Mouse (Mus musculus) left cerebral cortex, adult 2 months (tissue): ENCODE data around the gene Plekha7. TPM values are rescaled to one million over a fixed set of nuclear protein-coding genes. Genes with fewer than 3 reads are reported as not detected.

Experiments
- DNase-seq, 2 experiments: peaks; one replicate each; pipeline ENCODE4 v3.0.0; 2021 to 2022; ENCODE audit warnings: low spot score in 2 of 2, mixed read lengths in 1 of 2; ENCODE audit errors: extremely low spot score in 1 of 2
- H3K27ac ChIP-seq: fragments of 200-600 bp; 2 replicates; pipeline ENCODE4 v1.8.1; 2022
- H3K4me3 ChIP-seq: fragments of 200-600 bp; 2 replicates; pipeline ENCODE4 v1.8.1; 2022
- CTCF ChIP-seq: fragments of 200-600 bp; IDR thresholded peaks from 2 replicates; pipeline ENCODE4 v1.8.1; 2022; ENCODE audit warnings: antibody characterized with exemption, mild to moderate bottlenecking, moderate library complexity
- intact Hi-C: fragments of 180-260 bp; cut with DNase I; formaldehyde crosslinking; loops from one replicate; pipeline ENCODE4 v1.15.1; 2025
- total RNA-seq, 2 experiments: library from RNA; stranded (reverse); gene quantifications; 2 replicates each; pipeline ENCODE4 v1.2.3; 2021

Plekha7 gene
- total RNA-seq, 2 experiments from 2014 or later: 25.5 to 31.0 TPM

DNA sequence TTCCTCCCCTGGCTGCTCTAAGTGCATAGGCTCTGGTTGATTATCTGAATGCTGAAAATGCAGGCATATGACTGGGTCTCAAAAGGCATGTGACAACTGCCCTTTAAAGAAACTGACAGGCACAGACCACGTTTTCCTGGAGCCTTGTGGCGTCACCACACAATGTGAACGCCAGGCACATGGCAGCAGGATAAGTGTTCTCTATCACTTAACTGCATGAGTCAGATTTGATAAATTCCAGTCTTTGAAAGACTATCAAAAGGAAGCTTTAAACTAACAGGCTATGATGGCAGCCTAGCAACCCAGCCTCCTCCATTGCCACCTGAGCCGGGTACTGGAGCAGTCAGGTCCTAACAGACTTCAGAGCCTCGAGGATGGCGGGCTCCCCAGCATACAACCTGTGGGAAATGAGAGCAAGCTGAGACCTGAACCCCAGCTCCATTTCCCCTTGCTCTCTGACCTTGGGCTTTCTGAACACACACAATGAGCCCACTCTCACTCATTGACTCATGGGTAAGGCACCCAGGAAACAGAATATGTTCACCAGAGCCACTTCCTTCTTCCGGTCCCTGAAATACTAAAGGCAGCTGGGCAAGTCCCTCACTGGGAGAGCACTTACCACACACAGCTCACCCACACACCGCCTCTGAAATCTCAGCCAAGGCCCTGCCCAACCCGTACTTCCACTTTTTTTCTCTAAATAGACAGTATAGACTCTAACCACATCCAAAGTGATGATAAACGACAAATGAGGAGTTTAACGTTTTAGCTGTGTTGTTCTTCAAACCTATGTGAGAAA lies 77.2 kb downstream of the Plekha7 start:
- no peak for DNase-seq
- no peak overlapping the region for H3K4me3 ChIP-seq
- H3K27ac ChIP-seq: no peak overlapping the region
- intact Hi-C loops: no loop called here
- no peak for TF ChIP-seq CTCF

- Histone ChIP-seq H3K27ac (no peak overlapping the region), H3K4me3 (no peak overlapping the region)
- no peak for TF ChIP-seq CTCF
- no peak for DNase-seq
- intact Hi-C loops: no loop called here
These were observed 81.3 kb downstream of the Plekha7 start for GRCm38 (mm10) chr7:116226877-116227282.

DNA sequence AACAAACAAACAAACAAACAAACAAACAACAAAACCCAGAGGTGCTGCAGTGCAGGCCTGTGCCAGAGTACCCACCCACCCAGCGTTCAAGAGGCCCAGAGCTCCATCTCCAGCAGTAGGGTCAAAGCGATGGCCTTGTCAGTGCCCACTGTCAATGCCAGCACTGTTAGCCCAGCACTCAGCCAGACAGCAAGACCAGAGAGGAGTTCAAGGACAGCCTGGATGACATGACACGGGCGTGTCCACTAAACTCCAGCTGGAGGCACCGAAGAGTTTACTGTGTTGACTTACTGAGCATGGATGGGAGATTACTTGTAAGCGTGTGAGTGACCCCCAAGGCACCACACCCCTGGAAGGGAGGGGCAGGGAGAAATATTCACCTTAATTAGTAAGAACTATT lies 81.9 kb downstream of the Plekha7 start:
- TF ChIP-seq CTCF: no peak
- Histone ChIP-seq H3K27ac (no peak overlapping the region), H3K4me3 (no peak overlapping the region)
- intact Hi-C loops: no loop called here
- no peak for DNase-seq

DNA sequence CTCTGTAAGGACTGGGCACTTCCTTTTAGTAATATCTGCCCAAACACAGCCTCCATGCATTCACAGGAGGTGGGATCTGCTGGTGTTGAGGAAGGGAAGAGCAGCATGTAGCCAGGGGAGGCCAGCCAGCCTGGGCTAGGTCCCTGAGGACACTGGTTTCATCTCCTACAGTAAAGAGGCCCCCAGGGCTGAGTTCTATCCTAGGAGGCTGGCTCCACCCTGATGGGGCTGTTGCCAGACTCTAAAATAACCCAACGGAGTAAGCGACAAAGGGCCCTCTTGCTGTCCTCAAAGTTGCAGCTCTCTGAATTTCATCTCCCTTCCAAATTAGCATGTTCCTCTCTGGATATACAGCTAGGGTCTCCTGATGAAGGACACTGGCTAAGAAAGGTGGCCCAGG lies 83.6 kb downstream of the Plekha7 start:
- TF ChIP-seq CTCF: no peak
- Histone ChIP-seq H3K27ac (no peak overlapping the region), H3K4me3 (no peak overlapping the region)
- no peak for DNase-seq
- intact Hi-C loops: no loop called here

GRCm38 (mm10) chr7:116223010-116223783 lies 85.0 kb downstream of the Plekha7 start:
- intact Hi-C loops: no loop called here
- no peak overlapping the region for H3K27ac ChIP-seq
- no peak overlapping the region for H3K4me3 ChIP-seq
- no peak for DNase-seq
- TF ChIP-seq CTCF: no peak

DNA sequence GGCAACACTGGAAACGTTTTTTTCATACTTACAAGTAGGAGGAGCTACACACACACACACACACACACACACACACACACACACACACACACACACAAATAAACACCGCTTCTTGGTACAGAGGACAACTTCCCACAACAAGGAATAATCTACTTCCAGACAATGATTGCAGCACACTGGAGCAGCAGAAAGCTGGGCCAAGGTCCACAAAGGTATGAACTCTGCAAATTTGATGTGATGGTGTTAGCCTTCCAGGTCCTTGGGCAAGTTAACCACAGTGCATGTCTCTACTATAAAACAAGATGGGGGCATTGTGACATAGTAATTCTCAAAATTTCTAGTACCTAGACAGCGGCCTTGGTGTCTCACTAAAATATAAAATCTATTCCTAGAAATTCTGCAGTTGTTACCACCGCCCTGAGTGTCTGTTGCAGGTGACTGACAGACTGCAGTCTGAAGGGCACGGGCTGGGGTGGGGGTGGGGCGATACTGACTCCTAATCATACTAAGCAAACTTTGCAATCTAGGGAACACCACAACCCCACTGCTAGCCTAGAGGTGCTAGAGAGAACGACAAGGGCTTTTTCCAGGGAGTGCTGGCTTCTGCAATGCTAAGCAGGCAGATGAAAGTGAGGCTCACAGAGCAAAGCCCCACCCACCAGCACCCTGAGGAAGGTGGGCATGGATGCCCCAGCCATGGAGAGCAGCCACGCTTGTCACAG lies 85.7 kb downstream of the Plekha7 start:
- H3K27ac ChIP-seq: no peak overlapping the region
- no peak for DNase-seq
- TF ChIP-seq CTCF: no peak
- intact Hi-C loops: no loop called here
- no peak overlapping the region for H3K4me3 ChIP-seq

DNA sequence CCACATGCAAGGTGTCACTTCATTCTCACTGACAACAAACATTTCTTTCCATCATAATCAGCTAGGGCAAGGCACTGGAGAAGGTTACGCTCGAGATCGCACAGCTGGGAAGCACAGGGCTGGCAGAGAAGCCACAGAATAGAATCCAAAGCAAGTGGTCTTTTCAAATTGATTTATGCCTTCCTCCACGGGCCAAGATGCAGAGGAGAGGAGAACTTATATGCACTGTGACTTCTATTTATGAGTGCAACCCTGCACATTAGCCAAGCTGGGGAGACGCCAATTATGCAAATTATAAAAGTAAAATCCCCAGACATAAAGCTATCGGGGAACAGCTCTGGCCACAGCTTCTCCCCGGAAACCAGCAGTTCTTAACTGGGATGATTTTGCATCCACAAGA lies 86.3 kb downstream of the Plekha7 start:
- H3K27ac ChIP-seq: no peak overlapping the region
- DNase-seq: no peak
- intact Hi-C loops: no loop called here
- TF ChIP-seq CTCF: no peak
- H3K4me3 ChIP-seq: no peak overlapping the region

DNA sequence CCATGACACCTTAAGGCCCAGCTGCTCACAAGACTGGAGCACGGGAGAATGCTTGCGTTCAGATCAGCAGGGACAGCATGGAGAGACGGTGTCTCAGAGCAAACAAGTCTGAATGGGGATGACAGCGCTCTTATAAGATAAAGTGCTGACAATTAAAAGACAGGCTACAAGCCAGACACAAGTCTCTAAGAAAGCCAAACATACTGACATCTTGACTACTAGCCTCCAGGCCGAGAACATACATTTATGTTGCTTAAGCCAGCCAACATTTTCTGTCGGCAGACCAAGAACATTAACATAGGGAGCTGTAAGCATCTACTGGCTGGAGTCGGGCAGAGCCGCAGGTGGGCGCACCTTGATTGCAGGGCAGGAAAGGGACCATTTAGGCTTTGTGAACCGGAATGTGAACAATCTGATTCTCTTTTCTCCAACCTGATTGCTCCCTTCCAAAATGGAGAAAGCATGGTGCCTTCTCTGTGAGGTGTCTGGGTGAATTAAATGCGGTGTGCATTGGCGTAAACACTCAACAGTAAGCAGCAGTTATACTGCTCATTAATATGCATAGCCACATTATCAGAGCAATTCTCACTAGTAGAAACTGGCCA lies 88.0 kb downstream of the Plekha7 start:
- H3K27ac ChIP-seq: no peak overlapping the region
- TF ChIP-seq CTCF: no peak
- intact Hi-C loops: no loop called here
- H3K4me3 ChIP-seq: no peak overlapping the region
- no peak for DNase-seq

DNA sequence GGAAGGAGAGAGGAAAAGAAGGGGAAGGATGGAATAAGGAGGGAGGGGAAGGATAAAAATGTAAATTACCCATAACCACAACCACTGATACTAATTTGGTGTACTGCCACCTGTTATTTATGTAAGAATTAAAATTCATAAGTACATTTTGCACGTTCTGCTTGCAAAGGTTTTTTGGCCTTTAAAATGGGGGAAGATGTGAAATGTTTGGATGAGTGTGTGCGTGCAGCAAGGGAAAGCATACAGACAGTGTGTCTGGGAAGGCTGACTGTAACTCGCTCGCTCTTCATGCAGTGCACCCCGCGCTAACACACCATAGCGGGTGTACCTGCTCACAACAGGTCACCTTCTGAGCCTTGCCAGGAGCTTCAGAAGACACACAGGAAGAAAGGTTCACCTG lies 90.4 kb downstream of the Plekha7 start:
- intact Hi-C loops: no loop called here
- no peak for TF ChIP-seq CTCF
- Histone ChIP-seq H3K27ac (no peak overlapping the region), H3K4me3 (no peak overlapping the region)
- DNase-seq: no peak

DNA sequence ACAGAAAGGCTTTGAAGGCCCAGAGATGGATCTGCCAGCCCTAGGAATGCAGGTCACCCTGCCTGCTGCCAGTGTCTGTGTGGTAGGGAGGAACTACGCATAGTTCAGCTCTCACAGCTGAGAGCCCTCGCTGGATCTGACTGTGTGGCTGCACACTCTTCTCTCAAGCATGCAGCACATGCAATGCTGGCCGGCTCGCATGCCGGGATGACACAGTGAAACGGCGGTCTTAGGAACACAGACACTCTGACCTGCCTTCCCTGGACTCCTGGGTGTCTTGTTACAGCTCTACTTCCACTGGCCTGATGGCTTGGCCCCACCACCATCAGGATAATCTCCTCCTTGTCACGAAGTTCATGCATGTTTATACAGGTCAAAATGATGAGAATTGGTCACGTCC lies 96.3 kb downstream of the Plekha7 start:
- no peak overlapping the region for H3K4me3 ChIP-seq
- DNase-seq: no peak
- intact Hi-C loops: no loop called here
- H3K27ac ChIP-seq: no peak overlapping the region
- no peak for TF ChIP-seq CTCF

- no peak for DNase-seq
- intact Hi-C loops: no loop called here
- no peak for TF ChIP-seq CTCF
- H3K27ac ChIP-seq: no peak overlapping the region
- H3K4me3 ChIP-seq: no peak overlapping the region
These were observed 98.1 kb downstream of the Plekha7 start for GRCm38 (mm10) chr7:116209926-116210631.
